Mouse (Mus musculus): ENCODE results near the gene Chml.
A peak's percentile ranks its signal among the peaks of the same experiment; 100 is the strongest.

The Chml gene

DNA sequence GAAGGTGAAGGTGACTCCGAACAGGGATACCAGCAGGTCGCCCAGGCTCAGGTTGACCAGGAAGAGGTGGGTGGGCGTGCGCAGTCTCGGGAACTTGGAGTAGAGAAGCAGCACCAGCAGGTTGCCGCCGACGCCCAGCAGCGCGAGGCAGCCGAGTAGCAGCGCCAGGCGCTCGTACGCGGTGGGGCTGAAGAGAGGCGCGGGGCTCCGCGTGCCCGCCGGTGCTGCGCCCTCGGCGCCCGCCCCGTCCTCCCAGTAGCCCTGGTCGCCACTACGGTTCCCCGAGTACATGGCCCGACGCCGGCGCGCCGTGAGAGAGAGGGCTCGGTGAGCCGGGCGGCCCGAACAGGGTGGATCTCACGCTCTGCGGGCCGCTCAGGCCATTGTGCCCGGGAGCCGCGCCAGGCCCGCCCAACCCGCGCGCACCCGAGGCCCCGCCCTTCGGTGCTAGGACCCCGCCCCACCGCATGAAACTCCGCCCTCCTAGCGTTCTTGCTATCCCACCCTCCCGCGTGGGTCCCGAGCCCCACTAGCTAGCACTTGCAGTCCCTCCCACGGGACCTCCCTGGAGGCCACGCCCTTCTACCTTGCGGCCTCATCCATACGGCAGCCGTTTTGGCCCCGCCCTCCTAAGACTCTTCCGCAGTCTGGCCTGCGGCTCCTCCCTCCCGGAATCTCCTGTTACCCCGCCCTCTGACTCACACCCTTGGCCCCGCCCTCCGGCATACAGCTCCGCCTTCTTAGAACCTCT lies at the start of gene Chml, which contains the start of gene Opn3:
Chml (minus strand) TSS at position 656 of the 751 bp plus-strand sequence.
Opn3 (minus strand) TSS at position 531 of the 751 bp plus-strand sequence.
- DNase-seq, result peak; percentile 100

DNA sequence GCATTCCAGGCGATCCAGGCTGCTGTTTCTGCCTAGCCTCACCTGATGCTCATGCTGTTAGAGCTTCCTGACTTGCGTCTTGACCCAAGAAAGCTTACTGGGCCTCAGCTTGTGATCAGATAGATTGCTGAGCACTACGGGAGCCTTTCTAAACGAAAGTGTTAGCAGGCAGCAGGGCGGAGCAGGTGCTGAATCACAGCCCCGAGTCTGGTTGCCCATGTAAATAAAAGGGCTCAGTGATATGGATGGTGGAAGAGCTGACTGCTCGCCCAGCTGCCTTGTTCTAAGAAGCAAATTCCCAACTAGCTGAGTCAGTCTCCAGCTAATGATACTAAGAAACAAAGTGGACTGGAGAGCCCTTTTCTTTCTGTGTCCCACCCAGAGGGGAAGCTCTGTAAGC lies 33.1 kb upstream of the Chml start:
- peak; percentile 78 for DNase-seq

DNA sequence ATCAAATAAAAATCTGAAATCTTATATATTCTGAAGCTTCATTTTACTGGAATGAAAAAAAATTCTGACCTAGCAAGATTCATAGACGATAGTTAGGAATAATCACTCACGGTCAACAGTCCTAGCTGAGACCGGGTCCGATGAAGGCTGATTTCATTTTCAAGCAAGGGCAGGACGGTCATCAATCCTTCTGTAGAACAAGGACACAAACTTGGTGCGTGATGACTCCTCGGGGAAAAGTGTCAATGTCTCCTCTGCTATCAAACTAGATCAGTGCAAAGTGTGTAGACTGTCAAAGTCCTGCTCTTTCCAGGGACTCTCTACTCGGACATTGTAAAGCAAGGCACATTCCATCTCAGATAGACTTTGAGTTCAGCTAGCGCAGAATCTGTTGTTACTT lies 24.1 kb upstream of the Chml start:
- DNase-seq, result no peak

DNA sequence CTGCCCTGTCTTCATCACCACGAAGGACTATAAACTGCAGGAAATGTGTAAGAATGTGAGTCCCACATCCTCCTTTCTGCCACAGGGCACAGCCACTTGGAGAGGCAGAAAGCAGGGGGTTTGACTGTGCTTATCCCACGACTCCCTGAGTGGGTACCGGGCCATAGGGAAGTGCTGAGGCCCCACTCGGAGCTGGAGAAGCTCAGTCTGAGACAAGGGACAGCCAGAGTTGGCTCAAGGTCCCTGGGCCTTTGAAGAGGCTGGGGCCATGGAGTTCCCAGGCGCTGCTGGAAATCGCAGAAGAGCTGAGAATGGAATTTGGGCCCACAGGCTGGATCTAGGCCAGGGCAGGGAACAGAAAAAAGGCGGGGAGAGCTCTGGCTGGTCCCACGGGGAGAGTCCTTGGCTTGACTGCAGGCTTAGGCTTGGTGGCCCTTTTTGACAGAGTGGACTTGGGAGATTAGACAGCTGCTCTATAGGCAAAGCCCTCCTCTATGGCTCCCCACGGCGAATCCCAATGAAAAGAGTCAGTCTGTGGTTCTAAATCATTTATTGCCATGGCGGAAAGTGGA lies 19.7 kb upstream of the Chml start:
- peak; percentile 97 for DNase-seq

DNA sequence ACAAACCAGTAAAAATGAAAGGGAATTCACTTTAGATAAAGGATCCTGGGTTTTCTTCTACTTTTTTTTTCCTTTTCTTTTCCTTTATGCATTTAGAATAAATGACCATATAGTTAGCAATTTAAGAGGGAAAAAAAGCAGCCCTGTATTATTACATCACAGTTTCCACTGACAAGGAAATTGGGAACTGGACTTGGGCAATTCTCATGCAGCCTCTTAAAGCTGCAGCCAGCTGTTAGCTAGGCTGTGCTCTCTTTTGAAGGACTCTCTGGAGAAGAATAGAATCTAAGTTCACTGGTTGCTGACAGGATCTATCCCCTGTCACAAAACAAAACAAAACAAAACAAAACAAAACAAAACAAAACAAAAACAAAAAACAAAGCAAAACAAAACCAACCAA lies 15.3 kb upstream of the Chml start:
- DNase-seq, result peak; percentile 85

DNA sequence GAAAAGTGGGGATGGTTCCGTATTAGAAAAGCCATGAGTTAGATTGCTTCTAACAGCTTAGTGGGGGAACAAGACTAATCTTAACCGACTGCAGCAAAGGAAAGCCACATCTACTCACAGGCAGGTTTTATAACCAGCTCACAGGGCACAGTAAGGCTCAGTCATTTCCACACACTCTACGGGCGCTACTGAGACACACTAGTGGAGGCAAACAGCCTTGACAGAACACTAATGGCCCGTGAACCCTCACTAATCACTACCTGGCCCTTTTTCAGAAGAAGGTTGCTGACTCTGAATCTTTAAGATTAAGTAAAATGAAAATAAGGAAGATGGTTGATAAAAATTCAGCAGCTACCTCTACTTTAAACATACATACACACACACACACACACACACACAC lies 14.9 kb upstream of the Chml start:
- DNase-seq, result no peak

DNA sequence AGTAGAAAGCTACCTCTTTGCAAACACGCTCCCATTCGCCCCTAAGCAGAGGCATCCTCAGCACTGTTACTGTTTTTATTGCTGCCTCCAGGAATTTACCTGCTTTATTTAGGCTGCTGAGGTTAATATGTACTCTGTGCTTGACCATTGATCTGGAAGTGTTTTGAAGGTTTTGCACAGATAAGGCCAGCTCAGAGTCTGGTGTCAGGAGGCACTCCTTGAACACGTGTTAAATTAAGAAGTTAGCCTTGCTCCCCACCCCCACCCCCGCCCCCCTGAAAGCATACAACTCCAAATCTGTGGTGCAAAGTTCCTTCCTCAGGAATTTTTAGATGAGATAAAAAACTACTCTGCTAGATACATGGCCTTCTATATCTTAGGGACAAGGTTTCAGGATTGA lies 8.4 kb upstream of the Chml start:
- DNase-seq, result no peak

DNA sequence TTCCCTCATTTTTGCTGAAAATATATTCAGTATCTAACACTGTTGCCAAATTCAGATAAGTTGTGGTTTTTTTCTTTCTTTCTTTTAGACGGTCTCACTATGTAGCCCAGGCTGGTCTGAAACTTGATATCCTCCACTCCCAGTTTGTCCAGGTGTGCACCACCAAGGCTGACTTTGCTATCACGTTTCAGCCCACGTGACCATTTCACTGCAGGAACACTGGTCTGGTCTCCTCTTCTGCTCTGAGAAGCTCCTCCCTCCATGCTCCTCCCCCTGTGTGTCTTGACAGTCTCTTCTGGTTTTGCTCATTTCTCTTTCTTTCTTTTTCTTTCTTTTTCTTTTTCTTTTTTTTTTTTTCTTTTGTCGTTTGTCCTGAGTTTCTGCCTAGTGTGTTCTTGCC lies 7.1 kb upstream of the Chml start:
- DNase-seq, result no peak

DNA sequence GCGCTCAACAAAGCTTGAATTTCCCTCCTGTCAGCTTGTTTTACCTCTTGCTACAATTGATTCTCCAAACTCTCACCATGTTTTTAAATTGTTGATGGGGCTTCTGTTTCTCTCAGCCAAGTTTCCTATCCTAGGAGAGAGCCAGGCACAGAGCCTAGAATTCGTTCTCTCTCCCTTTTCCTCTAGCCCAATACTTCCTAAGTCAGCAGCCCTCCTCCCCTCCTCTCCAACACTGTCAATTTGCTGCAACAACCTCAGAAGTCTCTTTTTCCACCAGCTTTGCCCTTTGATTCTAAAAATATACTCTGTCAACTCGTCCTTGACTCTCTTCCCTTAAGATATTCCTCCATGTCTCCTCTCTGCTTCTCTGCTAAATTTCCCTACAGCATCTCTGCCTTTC lies 6.7 kb upstream of the Chml start:
- DNase-seq, result no peak

DNA sequence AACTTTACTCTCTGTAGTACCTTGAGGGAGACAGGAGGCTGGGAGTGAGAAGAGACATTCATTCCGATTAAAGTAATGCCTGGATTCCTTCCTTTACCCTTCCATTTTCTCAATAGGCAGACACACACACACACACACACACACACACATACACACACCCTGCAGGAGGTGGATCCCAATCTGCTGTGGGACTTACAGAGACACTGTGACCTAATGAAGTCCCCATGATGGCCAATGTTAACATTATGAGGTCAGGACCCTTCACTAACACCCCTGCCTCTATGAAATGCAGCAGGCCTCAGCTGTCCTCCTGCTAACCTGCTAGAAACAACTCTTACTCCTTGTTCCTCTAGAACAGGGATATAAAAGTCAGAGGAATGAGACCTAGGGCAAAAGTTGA lies 5.6 kb upstream of the Chml start, which contains the start of gene Wdr64:
Wdr64 (plus strand) TSS at position 301 of the 400 bp plus-strand sequence.
- no peak for DNase-seq

DNA sequence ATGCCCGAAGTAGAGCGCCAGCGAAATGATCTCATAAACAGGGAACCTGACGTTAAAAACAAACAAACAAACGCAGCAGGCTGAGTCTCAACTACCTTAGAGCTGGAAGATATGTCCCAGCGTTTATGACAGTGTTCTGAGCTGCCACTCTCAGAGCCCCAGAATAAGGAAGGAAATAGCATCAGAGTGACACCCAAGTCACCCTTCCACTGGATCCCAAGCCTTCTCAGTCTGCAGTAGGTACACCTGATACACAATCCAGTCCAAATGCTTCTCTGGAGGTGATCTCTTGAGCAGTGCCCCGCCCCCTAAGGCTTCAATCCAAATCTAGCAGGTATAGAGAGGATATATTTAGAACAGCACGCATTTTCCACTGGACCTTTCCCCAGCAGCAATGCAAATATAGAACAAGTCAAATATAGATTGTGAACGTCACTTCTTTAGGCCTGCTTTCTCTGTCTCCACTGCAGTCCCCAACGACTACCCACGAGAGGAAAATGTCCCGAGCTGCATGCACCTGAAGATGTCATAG lies 794 bp upstream of the Chml start:
- DNase-seq, result peak; percentile 91

DNA sequence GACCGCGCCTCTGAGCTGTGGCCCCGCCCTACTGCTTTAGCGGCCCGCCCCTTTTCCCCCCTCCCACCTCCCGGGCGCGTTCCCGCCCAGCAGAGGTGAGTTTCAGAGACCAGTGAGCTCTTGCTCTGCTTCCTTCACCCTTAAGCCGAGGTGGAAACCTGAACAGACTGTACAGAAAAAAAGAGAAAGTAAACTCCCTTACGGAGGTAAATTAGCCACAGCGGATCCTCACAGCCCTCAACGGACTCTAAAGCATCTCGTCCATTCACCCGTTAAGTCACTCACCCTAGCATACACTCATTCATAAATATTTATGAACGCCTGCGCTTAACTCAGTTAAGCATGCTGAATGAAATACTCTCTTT lies 278 bp upstream of the Chml start:
- DNase-seq, result no peak

DNA sequence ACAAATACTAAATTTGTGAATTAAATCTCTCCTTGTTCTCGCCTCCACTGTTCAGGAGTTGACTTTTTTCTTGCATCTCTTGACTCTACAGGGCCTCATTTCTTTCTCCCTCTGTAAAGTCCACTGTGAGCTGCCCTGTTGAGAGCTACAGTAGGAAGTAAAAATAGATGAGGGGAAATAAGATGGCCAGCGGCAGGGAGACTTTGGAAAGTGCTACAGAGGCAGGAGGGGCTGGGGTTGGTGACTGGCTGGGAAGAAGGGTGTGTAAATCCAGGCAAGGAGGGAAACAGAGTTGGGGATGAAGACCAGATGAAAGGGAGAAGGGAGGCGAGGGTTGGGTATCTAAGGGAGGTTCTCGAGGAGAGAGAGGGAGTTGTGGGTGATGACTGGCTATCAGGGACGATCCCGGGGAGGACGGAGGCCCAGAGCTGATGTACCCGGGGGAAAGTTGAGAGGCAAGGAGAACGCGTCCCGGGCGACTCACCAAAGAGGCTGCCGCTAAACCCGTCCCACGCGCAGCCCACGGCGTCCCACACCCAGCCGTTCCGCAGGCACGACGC lies 935 bp downstream of the Chml start:
- DNase-seq, result no peak

DNA sequence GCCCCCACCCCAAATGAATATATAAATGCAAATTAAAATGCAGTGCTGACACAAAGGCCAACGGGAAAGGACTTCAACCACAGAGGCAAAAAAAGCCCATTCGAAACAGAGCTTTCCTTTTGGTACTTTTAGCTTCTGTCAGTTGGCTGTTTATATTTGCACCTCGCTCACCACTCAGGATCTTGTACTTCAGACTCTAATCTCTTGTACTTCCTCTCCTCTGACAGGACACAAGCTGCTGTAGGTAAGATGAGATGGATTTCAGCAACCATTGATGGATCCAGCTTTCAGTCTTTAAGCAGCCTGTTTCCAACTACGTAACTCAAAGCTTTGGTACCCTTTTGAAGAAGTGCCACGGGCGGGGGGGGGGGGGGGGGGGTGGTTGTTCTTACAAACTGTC lies 11.7 kb downstream of the Chml start:
- peak; percentile 18 for DNase-seq

DNA sequence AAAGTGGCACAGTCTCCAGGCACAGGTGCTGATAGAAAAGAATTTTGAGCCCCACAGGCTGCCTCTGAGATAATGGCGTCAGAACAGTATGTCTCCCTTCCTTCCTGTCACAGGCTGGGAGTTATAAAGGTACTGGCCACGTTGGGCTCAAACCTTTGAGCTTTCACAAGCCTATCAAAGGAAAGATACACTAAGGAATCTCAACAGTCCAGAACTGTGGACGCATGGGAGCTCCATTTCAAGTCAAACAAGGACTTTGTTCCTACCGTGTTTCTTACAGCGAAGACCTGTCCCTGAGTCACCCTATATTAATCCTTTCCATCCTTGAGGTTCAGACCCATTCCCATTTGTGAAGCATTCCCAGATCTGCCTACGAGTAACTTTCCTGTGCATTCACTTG lies 15.2 kb downstream of the Chml start:
- no peak for DNase-seq

DNA sequence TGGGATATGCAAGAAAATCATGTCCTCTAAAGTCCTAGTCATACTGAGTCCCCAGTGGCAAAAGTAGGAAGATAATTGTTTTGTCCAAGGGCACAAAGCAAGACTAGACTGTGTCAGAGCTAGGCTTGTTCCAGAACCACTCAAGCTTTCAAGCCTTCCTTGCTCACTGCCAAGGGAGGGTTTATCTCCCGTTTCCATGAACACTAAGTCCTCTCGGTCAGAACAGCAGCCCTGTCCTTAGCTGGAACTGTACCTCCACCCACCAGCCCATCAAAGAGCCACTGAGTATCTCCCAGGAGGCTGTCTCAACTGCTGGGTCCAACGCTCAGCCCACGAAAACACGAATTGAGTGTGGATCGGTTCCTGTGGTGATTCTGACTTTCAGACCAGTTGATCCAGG lies 17.6 kb downstream of the Chml start:
- peak; percentile 94 for DNase-seq

DNA sequence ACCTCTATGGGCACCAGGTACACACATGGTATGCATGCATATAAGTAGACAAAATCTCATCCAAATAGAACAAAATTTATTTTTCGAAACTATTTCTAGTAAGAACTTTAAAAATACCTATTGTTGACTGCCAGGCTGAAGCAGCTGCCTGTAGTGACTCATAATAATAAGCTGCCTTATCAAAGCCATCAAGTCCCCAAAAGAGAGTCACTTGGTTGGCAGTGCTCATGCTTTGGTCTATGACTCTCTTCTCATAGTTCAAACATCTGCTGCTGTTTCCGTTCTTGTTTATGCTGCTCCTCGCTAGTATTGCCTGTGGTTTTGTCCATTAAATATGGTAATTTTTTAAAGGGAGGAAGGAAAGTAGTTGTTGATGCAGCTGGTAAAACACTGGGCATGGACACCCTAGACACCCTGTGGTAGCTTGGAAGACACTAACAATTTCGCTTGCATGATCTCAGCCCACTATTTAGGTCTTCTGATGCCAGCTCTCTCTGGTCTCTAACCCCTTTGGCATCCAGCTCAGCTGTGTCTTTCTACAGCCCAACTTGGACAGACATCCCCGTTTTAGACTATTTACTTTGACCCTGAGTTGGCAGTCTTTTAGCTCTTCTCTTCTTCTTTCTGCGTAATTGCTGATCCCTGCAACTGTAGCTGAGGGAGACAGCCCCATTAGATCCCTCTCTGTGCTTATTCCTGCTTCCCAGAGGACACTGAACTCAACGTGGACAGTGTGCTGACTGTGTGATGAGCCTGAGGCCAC lies 19.0 kb downstream of the Chml start:
- DNase-seq, result peak; percentile 77

DNA sequence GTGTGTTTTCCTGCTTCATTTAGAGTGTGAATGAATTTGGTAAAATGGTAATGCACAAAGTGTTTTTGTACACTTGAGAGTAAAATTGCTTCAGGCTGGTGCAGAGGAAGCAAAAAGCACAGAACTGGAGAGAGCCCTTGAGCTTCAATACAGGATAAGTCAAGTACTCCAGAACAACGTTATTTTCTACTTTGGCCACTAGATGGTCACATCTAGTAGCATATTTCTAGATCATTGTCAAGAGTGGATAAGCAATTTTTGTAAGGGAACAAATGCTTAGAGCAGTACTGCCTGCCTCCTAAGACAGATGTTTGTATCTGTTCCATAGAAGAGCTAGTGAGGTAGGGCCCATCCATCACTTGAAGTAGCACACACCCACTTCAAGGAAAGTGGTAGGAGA lies 21.1 kb downstream of the Chml start:
- DNase-seq, result peak; percentile 71

DNA sequence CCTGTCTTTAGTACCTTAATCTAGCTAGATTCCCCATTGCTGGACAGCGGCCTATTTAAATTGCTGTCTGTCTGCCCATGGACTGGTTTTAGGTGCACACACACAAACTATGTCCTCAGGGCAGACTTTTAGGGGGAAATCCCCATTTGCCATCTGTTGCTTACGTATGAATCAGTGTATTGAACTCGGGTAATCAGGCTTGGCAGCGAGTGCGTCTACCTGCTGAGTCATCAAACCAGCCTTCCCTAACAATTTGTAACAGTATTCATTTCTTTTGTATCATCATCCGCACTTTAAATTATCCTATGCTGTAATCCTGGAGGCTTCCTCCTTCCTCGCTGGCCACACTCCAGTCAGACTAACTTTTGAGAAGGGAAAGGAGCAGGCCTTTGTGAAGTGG lies 22.7 kb downstream of the Chml start:
- DNase-seq, result peak; percentile 50

DNA sequence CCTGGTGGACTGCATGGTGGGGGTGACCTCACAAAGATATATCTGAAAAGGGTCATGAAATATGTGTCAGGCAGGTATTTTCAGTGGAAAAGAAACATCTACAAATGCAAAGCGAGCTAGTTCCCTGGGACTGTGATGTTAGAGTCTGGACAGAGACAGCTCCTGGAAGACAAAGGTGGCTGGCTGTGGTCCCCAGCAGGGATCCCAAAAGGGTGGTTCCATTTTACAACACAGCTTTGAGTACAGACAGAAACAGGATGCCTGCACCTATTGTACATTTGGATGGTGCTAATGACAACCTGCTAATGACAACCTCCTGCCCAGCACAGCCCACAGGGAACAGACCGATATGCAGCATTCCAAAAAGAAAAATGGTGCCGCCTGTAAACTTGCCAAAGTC lies 23.2 kb downstream of the Chml start:
- peak; percentile 64 for DNase-seq

DNA sequence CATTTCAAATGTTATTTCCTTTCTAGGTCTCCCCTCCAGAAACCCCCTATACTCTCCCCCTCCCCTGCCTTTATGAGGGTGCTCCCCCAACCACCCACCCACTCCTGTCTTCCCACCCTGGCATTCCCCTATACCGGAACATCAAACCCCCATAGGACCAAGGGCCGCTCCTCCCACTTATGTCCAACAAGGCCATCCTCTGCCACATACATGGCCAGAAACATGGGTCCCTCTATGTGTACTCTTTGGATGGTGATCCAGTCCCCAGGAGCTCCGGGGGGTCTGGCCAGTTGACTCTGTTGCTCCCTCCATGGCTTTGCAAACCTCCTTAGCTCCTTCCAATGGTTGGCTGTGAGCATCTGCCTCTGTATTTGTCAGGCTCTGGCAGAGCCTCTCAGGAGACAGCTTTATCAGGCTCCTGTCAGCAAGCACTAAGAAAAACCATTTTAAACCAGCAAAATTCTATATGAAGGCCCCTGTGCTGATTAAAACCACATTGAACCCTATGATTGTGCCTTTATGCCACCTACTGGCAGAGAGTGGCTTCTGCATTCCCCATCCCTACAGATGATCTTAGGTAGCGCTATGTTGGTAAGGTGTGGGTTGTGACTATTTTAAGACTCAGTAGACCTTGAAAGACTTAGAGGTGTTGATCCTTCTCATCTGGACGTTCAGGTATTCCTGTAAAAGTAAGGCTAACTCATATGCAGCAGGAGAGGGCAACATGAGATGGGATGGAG lies 23.9 kb downstream of the Chml start:
- peak; percentile 80 for DNase-seq

DNA sequence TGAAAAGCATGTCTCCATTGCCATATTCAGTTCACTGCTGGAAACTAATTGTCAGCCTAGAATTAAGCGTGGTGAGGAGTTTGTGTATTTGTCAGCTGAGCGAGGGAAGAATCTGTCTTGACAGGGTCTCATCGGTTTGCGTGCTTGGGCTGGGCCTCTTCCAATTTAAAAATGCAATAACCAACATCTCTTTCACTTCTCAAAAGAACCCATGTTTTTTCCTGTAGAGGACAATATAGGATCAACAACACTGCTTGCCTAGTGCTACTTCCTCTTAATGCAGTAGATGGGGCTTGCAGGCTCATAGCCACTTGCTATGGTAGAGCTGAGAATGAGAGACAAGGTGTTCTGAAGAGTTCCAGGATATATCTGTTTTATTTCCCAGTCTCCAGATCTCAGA lies 32.8 kb downstream of the Chml start:
- DNase-seq, result peak; percentile 59

DNA sequence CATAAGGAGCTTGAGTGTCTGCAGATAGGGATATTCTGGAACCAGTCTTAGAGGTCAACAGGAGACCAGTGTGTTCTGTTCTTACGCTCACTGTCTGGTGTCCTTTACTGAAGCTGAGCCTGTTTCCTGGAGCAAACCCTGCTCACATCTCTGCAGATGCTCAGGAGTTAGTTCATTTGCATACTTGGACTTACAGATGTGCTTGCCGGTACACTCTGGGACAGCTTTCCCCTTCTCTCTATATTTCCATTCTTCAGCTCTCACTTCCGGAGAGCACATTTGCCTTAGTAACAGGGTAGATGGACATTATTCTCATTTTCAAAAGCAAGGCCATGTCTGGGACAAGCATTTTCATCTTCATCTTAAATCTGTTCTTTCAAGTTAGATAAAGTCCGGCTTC lies 44.1 kb downstream of the Chml start:
- peak; percentile 14 for DNase-seq

Measured in heart, adult 11 months (tissue).